Mouse (Mus musculus) gastrocnemius, postnatal 14 days (tissue): Measurements from ENCODE around the gene Cmip. TPM values are rescaled to one million over a fixed set of nuclear protein-coding genes. Genes with fewer than 3 reads are reported as not detected.

Source experiments
- DNase-seq: peaks from one replicate; pipeline ENCODE4 v3.0.0; 2021; ENCODE audit warnings: mixed read lengths
- intact Hi-C: fragments of 180-260 bp; cut with DNase I; formaldehyde crosslinking; loops from one replicate; pipeline ENCODE4 v1.15.1; 2025; ENCODE audit warnings: low total_unique reads
- long read RNA-seq, 2 experiments: library from polyadenylated mRNA; stranded (forward); transcript quantifications; one replicate each; pipeline ENCODE4 v2.0.0; 2021
- total RNA-seq, 2 experiments: library from RNA; stranded (reverse); gene quantifications; 2 replicates each; pipeline ENCODE4 v1.2.3; 2021

The Cmip gene
- total RNA-seq = 10 to 100 TPM; 16.2 to 16.4 TPM
- long read RNA-seq, experiment 1 = 0 reads
- long read RNA-seq, experiment 2, partial matches to known transcripts = 0 of 1 reads
- long read RNA-seq, experiment 2, other reads (novel, unspliced or antisense) = 1 of 1 reads

- intact Hi-C loops = no loop called here
- DNase-seq = peak; percentile 38
Measured at GRCm38 (mm10) chr8:117257029-117257820, at the start of gene Cmip. Gene Cmip, plus strand, starts transcription at chr8:117257064.

GRCm38 (mm10) chr8:117209150-117209549, 47.7 kb upstream of the Cmip start:
- intact Hi-C loops = no loop called here
- DNase-seq = no peak

GRCm38 (mm10) chr8:117212100-117212499, 44.8 kb upstream of the Cmip start:
- intact Hi-C loops = no loop called here
- DNase-seq = no peak

- intact Hi-C loops = no loop called here
- no peak for DNase-seq
Measured at GRCm38 (mm10) chr8:117217724-117218123, 39.1 kb upstream of the Cmip start.

GRCm38 (mm10) chr8:117222396-117222795, 34.5 kb upstream of the Cmip start:
- no peak for DNase-seq
- intact Hi-C loops = loop anchor here (5.0 kb wide), 1 partner anchor 155 kb away; no protein-coding TSS in a partner anchor

GRCm38 (mm10) chr8:117224630-117225029, 32.2 kb upstream of the Cmip start:
- DNase-seq = peak; percentile 79
- intact Hi-C loops = loop anchor here (2.0 to 5.0 kb wide), 2 partner anchors 153 to 250 kb away; no protein-coding TSS in a partner anchor

GRCm38 (mm10) chr8:117226306-117226705, 30.6 kb upstream of the Cmip start:
- no peak for DNase-seq
- intact Hi-C loops = no loop called here

- intact Hi-C loops = no loop called here
- DNase-seq = no peak
Measured at GRCm38 (mm10) chr8:117227339-117227738, 29.5 kb upstream of the Cmip start.

- DNase-seq = no peak
- intact Hi-C loops = no loop called here
Measured at GRCm38 (mm10) chr8:117233199-117233598, 23.7 kb upstream of the Cmip start.

- intact Hi-C loops = no loop called here
- no peak for DNase-seq
Measured at GRCm38 (mm10) chr8:117236531-117236930, 20.3 kb upstream of the Cmip start.

- DNase-seq = no peak
- intact Hi-C loops = no loop called here
Measured at GRCm38 (mm10) chr8:117240326-117240725, 16.5 kb upstream of the Cmip start.

GRCm38 (mm10) chr8:117240841-117241494, 15.9 kb upstream of the Cmip start:
- intact Hi-C loops = no loop called here
- no peak for DNase-seq

- intact Hi-C loops = no loop called here
- DNase-seq = no peak
Measured at GRCm38 (mm10) chr8:117241848-117242247, 15.0 kb upstream of the Cmip start.

GRCm38 (mm10) chr8:117242286-117242685, 14.6 kb upstream of the Cmip start:
- intact Hi-C loops = no loop called here
- DNase-seq = no peak

- no peak for DNase-seq
- intact Hi-C loops = no loop called here
Measured at GRCm38 (mm10) chr8:117244601-117245000, 12.3 kb upstream of the Cmip start.

- DNase-seq = no peak
- intact Hi-C loops = no loop called here
Measured at GRCm38 (mm10) chr8:117248341-117248740, 8.5 kb upstream of the Cmip start.

GRCm38 (mm10) chr8:117251086-117251681, 5.7 kb upstream of the Cmip start:
- intact Hi-C loops = no loop called here
- DNase-seq = no peak

- DNase-seq = no peak
- intact Hi-C loops = no loop called here
Measured at GRCm38 (mm10) chr8:117252650-117253049, 4.2 kb upstream of the Cmip start.

- intact Hi-C loops = no loop called here
- DNase-seq = no peak
Measured at GRCm38 (mm10) chr8:117253390-117254269, 3.2 kb upstream of the Cmip start.
